Mouse (Mus musculus): ENCODE data around the gene Zbtb25. TPM values are rescaled to one million over a fixed set of nuclear protein-coding genes. Genes with fewer than 3 reads are reported as not detected.

Zbtb25 gene
- 2.4 and 7.2 TPM in 2 replicates for polyA plus RNA-seq (2012; ENCODE audit: insufficient read depth, low replicate concordance)

- H3K36me3 ChIP-seq (replicated peaks; ENCODE audit: low read length): peaks cover 5% of the 10 kb centered on the region
- no peaks in the 10 kb centered on the region for H3K27me3 ChIP-seq (replicated peaks)
- peaks cover 66% of the 10 kb centered on the region for H3K4me1 ChIP-seq
- H3K4me3 ChIP-seq (replicated peaks): peak within 1 kb of the TSS; percentile 97
- TF ChIP-seq GATA1 (IDR thresholded peaks at IDR 0.05; ENCODE audit: borderline replicate concordance, low read length): no peak
- H3K9me3 ChIP-seq: no peaks in the 10 kb centered on the region
These were observed at the start of gene Zbtb25 for GRCm38 (mm10) chr12:76369206-76369977. Gene Zbtb25 (minus strand): TSS chr12:76369602.

- peaks cover 5% of the 10 kb centered on the region for H3K4me1 ChIP-seq
- H3K27me3 ChIP-seq (replicated peaks): peaks cover 26% of the 10 kb centered on the region
- TF ChIP-seq FLI1 (IDR thresholded peaks at IDR 0.05; ENCODE audit: low read length): no peak
- TF ChIP-seq GATA1 (IDR thresholded peaks at IDR 0.05; ENCODE audit: borderline replicate concordance, low read length): no peak
- no peaks in the 10 kb centered on the region for H3K36me3 ChIP-seq (replicated peaks; ENCODE audit: low read length)
- peaks cover 21% of the 10 kb centered on the region for H3K9me3 ChIP-seq
- no peak overlapping the region for H3K4me3 ChIP-seq (replicated peaks)
These were observed 48.9 kb upstream of the Zbtb25 start for GRCm38 (mm10) chr12:76418346-76418745.

DNA sequence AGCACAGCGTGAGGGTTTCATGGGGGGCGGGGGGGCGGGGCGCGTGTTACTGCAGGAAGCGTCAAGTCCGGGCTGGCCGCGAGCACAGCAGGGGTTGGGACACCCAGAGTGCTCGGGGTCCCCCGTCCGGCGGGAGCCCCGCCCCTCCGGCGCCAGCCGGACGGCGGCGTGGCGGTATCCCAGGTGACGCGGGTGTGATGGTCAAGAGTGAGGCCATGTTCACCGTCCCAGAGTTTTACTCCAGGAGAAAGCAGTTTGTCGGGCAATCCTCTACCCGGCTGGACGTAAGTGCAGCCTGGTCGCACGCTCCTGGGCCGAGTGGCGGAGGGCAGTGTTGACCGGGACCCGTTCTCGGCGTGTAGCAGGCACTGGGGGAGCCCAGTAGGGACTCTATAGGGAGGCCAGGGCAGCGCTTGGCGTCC is 48.0 kb upstream of the Zbtb25 start, which contains the start of gene Ppp1r36:
Gene Ppp1r36 (plus strand): TSS at position 106 of the 422 bp plus-strand sequence.
- H3K4me1 ChIP-seq: peaks cover 5% of the 10 kb centered on the region
- no peaks in the 10 kb centered on the region for H3K36me3 ChIP-seq (replicated peaks; ENCODE audit: low read length)
- peaks cover 26% of the 10 kb centered on the region for H3K27me3 ChIP-seq (replicated peaks)
- peak within 1 kb of the TSS; percentile 80 for H3K4me3 ChIP-seq (replicated peaks)
- H3K9me3 ChIP-seq: peaks cover 21% of the 10 kb centered on the region
- no peak for TF ChIP-seq GATA1 (IDR thresholded peaks at IDR 0.05; ENCODE audit: borderline replicate concordance, low read length)
- no peak for TF ChIP-seq FLI1 (IDR thresholded peaks at IDR 0.05; ENCODE audit: low read length)

- no peak for TF ChIP-seq FLI1 (IDR thresholded peaks at IDR 0.05; ENCODE audit: low read length)
- no peak for TF ChIP-seq GATA1 (IDR thresholded peaks at IDR 0.05; ENCODE audit: borderline replicate concordance, low read length)
- Histone ChIP-seq H3K27me3 (replicated peaks) (peaks cover 23% of the 10 kb centered on the region), H3K4me1 (peaks cover 5% of the 10 kb centered on the region), H3K36me3 (replicated peaks; ENCODE audit: low read length) (no peaks in the 10 kb centered on the region), H3K9me3 (peaks cover 21% of the 10 kb centered on the region), H3K4me3 (replicated peaks) (no peak overlapping the region)
These were observed 46.1 kb upstream of the Zbtb25 start for GRCm38 (mm10) chr12:76415383-76416010.

DNA sequence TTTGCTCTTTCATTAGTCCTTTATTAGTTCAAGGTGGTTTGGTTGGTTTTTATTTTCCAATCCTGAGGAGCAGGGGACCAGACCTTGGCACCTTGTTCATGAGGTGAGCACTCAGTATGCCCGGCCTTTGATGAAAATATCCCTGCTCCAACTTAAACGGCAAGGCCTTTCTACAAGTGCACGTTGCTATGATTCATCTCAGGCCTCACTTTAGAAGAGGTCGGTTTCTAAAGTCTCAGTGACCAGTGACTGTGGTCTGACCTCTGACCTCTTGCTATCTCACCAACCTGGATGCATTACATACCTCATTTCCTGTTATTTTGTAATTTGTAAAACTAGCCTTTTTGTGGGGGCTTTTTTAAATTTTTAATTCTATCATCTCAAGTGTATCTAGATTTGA is 39.8 kb upstream of the Zbtb25 start:
- Histone ChIP-seq H3K4me3 (replicated peaks) (no peak overlapping the region), H3K27me3 (replicated peaks) (peaks cover 26% of the 10 kb centered on the region), H3K4me1 (peaks cover 20% of the 10 kb centered on the region), H3K9me3 (peaks cover 17% of the 10 kb centered on the region), H3K36me3 (replicated peaks; ENCODE audit: low read length) (no peaks in the 10 kb centered on the region)
- TF ChIP-seq FLI1 (IDR thresholded peaks at IDR 0.05; ENCODE audit: low read length) (no peak), GATA1 (IDR thresholded peaks at IDR 0.05; ENCODE audit: borderline replicate concordance, low read length) (no peak)

DNA sequence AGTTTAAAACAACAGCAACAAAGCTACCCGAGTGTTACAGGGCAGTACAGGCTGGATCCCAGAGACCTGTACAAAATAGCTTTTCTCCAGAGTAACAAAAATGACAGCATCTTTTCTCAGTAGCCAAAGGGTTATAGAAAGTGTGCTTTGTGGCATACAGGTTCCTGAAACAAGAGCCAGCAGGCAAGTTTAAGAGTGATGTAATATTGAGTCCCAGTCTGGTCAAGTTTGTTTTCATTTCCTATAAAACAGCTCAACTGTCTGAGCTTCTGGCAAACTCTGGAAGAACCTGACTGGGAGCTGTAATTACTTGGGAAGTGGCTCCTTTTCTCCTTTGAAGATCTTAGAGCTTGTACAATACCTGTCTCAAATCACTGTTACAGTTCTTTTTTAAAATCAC is 37.8 kb upstream of the Zbtb25 start:
- TF ChIP-seq GATA1 (IDR thresholded peaks at IDR 0.05; ENCODE audit: borderline replicate concordance, low read length) (no peak), FLI1 (IDR thresholded peaks at IDR 0.05; ENCODE audit: low read length) (no peak)
- Histone ChIP-seq H3K4me1 (peaks cover 26% of the 10 kb centered on the region), H3K36me3 (replicated peaks; ENCODE audit: low read length) (no peaks in the 10 kb centered on the region), H3K9me3 (peaks cover 17% of the 10 kb centered on the region), H3K4me3 (replicated peaks) (no peak overlapping the region), H3K27me3 (replicated peaks) (peaks cover 26% of the 10 kb centered on the region)

DNA sequence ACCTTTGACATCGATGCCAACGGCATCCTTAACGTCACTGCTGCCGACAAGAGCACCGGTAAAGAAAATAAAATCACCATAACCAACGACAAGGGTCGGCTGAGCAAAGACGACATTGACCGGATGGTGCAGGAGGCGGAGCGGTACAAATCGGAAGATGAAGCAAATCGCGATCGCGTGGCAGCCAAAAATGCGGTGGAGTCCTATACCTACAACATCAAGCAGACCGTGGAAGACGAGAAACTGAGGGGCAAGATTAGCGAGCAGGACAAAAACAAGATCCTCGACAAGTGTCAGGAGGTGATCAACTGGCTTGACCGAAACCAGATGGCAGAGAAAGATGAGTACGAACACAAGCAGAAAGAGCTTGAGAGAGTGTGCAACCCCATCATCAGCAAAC is 36.6 kb upstream of the Zbtb25 start:
- no peak for TF ChIP-seq GATA1 (IDR thresholded peaks at IDR 0.05; ENCODE audit: borderline replicate concordance, low read length)
- no peak for TF ChIP-seq FLI1 (IDR thresholded peaks at IDR 0.05; ENCODE audit: low read length)
- peaks cover 2% of the 10 kb centered on the region for H3K36me3 ChIP-seq (replicated peaks; ENCODE audit: low read length)
- peaks cover 26% of the 10 kb centered on the region for H3K4me1 ChIP-seq
- peaks cover 17% of the 10 kb centered on the region for H3K9me3 ChIP-seq
- H3K27me3 ChIP-seq (replicated peaks): peaks cover 26% of the 10 kb centered on the region
- H3K4me3 ChIP-seq (replicated peaks): peak overlapping the region; percentile 96

- TF ChIP-seq GATA1 (IDR thresholded peaks at IDR 0.05; ENCODE audit: borderline replicate concordance, low read length) (no peak), FLI1 (IDR thresholded peaks at IDR 0.05; ENCODE audit: low read length) (no peak)
- H3K4me1 ChIP-seq: peaks cover 26% of the 10 kb centered on the region
- H3K4me3 ChIP-seq (replicated peaks): peak overlapping the region; percentile 96
- H3K9me3 ChIP-seq: peaks cover 17% of the 10 kb centered on the region
- H3K36me3 ChIP-seq (replicated peaks; ENCODE audit: low read length): peaks cover 2% of the 10 kb centered on the region
- H3K27me3 ChIP-seq (replicated peaks): peaks cover 26% of the 10 kb centered on the region
These were observed 36.0 kb upstream of the Zbtb25 start for GRCm38 (mm10) chr12:76405183-76405970.

DNA sequence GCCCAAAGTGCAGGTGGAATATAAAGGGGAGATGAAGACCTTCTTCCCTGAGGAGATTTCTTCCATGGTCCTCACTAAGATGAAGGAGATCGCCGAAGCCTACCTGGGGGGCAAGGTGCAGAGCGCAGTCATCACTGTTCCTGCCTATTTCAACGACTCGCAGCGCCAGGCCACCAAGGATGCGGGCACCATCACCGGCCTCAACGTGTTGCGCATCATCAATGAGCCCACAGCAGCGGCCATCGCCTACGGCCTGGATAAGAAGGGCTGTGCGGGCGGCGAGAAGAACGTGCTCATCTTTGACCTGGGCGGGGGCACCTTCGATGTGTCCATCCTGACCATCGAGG is 35.4 kb upstream of the Zbtb25 start:
- no peak for TF ChIP-seq GATA1 (IDR thresholded peaks at IDR 0.05; ENCODE audit: borderline replicate concordance, low read length)
- no peak for TF ChIP-seq FLI1 (IDR thresholded peaks at IDR 0.05; ENCODE audit: low read length)
- H3K27me3 ChIP-seq (replicated peaks): peaks cover 26% of the 10 kb centered on the region
- peaks cover 2% of the 10 kb centered on the region for H3K36me3 ChIP-seq (replicated peaks; ENCODE audit: low read length)
- peaks cover 26% of the 10 kb centered on the region for H3K4me1 ChIP-seq
- peak overlapping the region; percentile 96 for H3K4me3 ChIP-seq (replicated peaks)
- peaks cover 17% of the 10 kb centered on the region for H3K9me3 ChIP-seq

All from megakaryocyte, embryonic 14.5 days (primary cell).